15 mouse cellular contexts compared by ENCODE assay signal in the genomic region with DNA sequence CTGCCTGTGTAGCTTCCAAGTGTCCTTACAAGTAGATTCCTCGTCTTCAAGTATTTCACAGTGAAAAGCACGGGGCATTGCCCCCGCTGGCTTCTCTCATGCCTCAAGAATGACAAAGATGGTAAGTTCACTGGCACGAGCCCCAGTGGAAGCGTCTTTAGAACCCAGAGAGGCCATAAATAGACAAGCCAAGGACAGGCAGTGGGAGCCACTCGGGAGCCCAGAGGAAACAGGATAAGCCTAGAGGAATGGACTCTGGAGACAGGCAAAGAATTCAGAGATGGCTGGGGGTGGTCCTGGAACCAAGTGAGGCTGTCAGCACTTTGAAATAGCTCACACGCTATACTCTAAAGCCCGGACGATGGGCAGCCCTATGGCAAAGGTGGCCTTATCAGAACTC. TPM values are rescaled to one million over a fixed set of nuclear protein-coding genes. Genes with fewer than 3 reads are reported as not detected.
DNase-seq lines count a peak whose midpoint lies in the region; ATAC-seq and TF ChIP-seq lines count a peak whose summit lies in the region.
"Had no signal": no experiment of that assay in that cellular context is flagged by ENCODE, and none has a peak within 500 bp of the region (broad histone marks: within the 10 kb centered on the region; RNA-seq: fewer than 3 reads in every experiment).

No protein-coding gene starts in this region.

- H3K27ac ChIP-seq in liver, adult 2 months (replicated peaks; ENCODE audit: insufficient read depth, low read depth, low read length): no peak overlapping the region
- H3K27ac ChIP-seq in liver, embryonic 11.5 days (ENCODE audit: low read depth, low read length): no peak overlapping the region
- H3K27ac ChIP-seq in embryonic fibroblast, embryonic 13.5 days (ENCODE audit: insufficient read depth, low read length): peak overlapping the region; percentile 89
- H3K27ac ChIP-seq in heart, embryonic 10.5 days: peak overlapping the region; percentile 86
- peak overlapping the region; percentile 39 for H3K27ac ChIP-seq in neural tube, embryonic 15.5 days (replicated peaks)
- H3K27ac ChIP-seq in forebrain, embryonic 15.5 days (replicated peaks): no peak overlapping the region
- H3K27ac ChIP-seq: embryonic facial prominence, embryonic 12.5 days; hindbrain, embryonic 14.5 days; limb, embryonic 10.5 days had no signal

- H3K4me1 ChIP-seq in liver, adult 2 months (ENCODE audit: control insufficient read depth, insufficient read depth, low read length): peaks cover 26% of the 10 kb centered on the region
- H3K4me1 ChIP-seq in liver, embryonic 11.5 days (replicated peaks; ENCODE audit: control insufficient read depth, insufficient read depth, low read length): peaks cover 3% of the 10 kb centered on the region
- 0 out of 2 replicates have a peak, but pooled peaks cover 5% of the 10 kb centered on the region for H3K4me1 ChIP-seq in embryonic fibroblast, embryonic 13.5 days (ENCODE audit: control insufficient read depth, insufficient read depth, low read length)
- peaks cover 63% of the 10 kb centered on the region for H3K4me1 ChIP-seq in heart, embryonic 10.5 days
- H3K4me1 ChIP-seq in neural tube, embryonic 15.5 days: peaks cover 45% of the 10 kb centered on the region
- H3K4me1 ChIP-seq in forebrain, embryonic 15.5 days: peaks cover 46% of the 10 kb centered on the region

- no peak overlapping the region for H3K4me3 ChIP-seq in liver, adult 2 months (ENCODE audit: insufficient read depth, low read depth, low read length)
- no peak overlapping the region for H3K4me3 ChIP-seq in liver, embryonic 11.5 days (ENCODE audit: low read depth, low read length)
- H3K4me3 ChIP-seq in embryonic fibroblast, embryonic 13.5 days (ENCODE audit: insufficient read depth, low read length): no peak overlapping the region
- 0 out of 2 replicates have a peak overlapping the region, but pooled peaks have one; percentile 5 for H3K4me3 ChIP-seq in heart, embryonic 10.5 days
- H3K4me3 ChIP-seq in neural tube, embryonic 15.5 days (replicated peaks): no peak overlapping the region
- H3K4me3 ChIP-seq in forebrain, embryonic 15.5 days: no peak overlapping the region
- H3K4me3 ChIP-seq: embryonic facial prominence, embryonic 12.5 days; limb, embryonic 10.5 days; megakaryocyte, embryonic 14.5 days; myocyte had no signal

- H3K27me3 ChIP-seq in liver, adult 2 months (ENCODE audit: control insufficient read depth, insufficient read depth, low read length): no peaks in the 10 kb centered on the region
- no peaks in the 10 kb centered on the region for H3K27me3 ChIP-seq in liver, embryonic 11.5 days (replicated peaks; ENCODE audit: control insufficient read depth, insufficient read depth, low read length)
- no peaks in the 10 kb centered on the region for H3K27me3 ChIP-seq in heart, embryonic 10.5 days (ENCODE audit: insufficient read depth, poor library complexity, severe bottlenecking)
- H3K27me3 ChIP-seq in neural tube, embryonic 15.5 days (replicated peaks): no peaks in the 10 kb centered on the region
- no peaks in the 10 kb centered on the region for H3K27me3 ChIP-seq in forebrain, embryonic 15.5 days
- H3K27me3 ChIP-seq: embryonic facial prominence, embryonic 12.5 days had no signal

- H3K9me3 ChIP-seq in liver, embryonic 11.5 days (ENCODE audit: control insufficient read depth, low read length): no peaks in the 10 kb centered on the region
- no peaks in the 10 kb centered on the region; the same call in 1 of the 2 replicates for H3K9me3 ChIP-seq in heart, embryonic 10.5 days
- no peaks in the 10 kb centered on the region for H3K9me3 ChIP-seq in neural tube, embryonic 15.5 days (replicated peaks)
- no peaks in the 10 kb centered on the region for H3K9me3 ChIP-seq in forebrain, embryonic 15.5 days
- H3K9me3 ChIP-seq: embryonic facial prominence, embryonic 12.5 days; limb, embryonic 10.5 days had no signal

- no peak overlapping the region for H3K9ac ChIP-seq in liver, adult 2 months (ENCODE audit: low read depth, low read length)
- no peak overlapping the region for H3K9ac ChIP-seq in liver, embryonic 11.5 days (ENCODE audit: low read depth, low read length)
- no peak overlapping the region for H3K9ac ChIP-seq in neural tube, embryonic 15.5 days (replicated peaks)
- no peak overlapping the region for H3K9ac ChIP-seq in forebrain, embryonic 15.5 days (replicated peaks)
- H3K9ac ChIP-seq: embryonic facial prominence, embryonic 12.5 days; hindbrain, embryonic 14.5 days had no signal

- H3K4me2 ChIP-seq in liver, embryonic 11.5 days: no peak overlapping the region
- H3K4me2 ChIP-seq in neural tube, embryonic 15.5 days: no peak overlapping the region
- H3K4me2 ChIP-seq in forebrain, embryonic 15.5 days (replicated peaks): no peak overlapping the region
- H3K4me2 ChIP-seq: embryonic facial prominence, embryonic 12.5 days; hindbrain, embryonic 14.5 days had no signal

- no peak for ATAC-seq in liver, embryonic 11.5 days (replicated peaks; ENCODE audit: low FRiP score)
- peak; percentile 19; the same call in 1 of the 2 replicates for ATAC-seq in neural tube, embryonic 15.5 days (ENCODE audit: low FRiP score)
- ATAC-seq in forebrain, embryonic 15.5 days (replicated peaks): no peak
- ATAC-seq: forebrain, embryonic 16.5 days had no signal

- TF ChIP-seq CTCF in liver, adult 2 months (IDR thresholded peaks at IDR 0.05; ENCODE audit: low read depth, low read length): no peak
- TF ChIP-seq CTCF in embryonic fibroblast, embryonic 13.5 days (IDR thresholded peaks at IDR 0.05; ENCODE audit: borderline replicate concordance, insufficient read depth, low read length): no peak

- intact Hi-C loops in left cerebral cortex, postnatal 36 days (cut with DNase I): no loop called here

- peak; percentile 30 for DNase-seq in liver, adult 2 months (ENCODE audit: extremely low read depth, low read depth, low spot score)
- DNase-seq in liver, embryonic 11.5 days (ENCODE audit: low spot score): no peak
- DNase-seq in heart, embryonic 10.5 days (ENCODE audit: low spot score): peak; percentile 88
- no peak for DNase-seq in left cerebral cortex, postnatal 36 days (ENCODE audit: low spot score in 2 of 2)
- DNase-seq: cerebellum, adult 18-20 months; lung, adult 18-20 months had no signal

- peaks cover 27% of the 10 kb centered on the region; the same call in 1 of the 2 replicates for H3K79me2 ChIP-seq in liver, adult 2 months (ENCODE audit: control insufficient read depth, insufficient read depth, low read length)

- 86% methylated on average over 9 of the region's 9 CpGs for WGBS in liver, adult 2 months
- WGBS in liver, embryonic 11.5 days: 82% methylated on average over 9 of the region's 9 CpGs
- 28% methylated on average over 9 of the region's 9 CpGs for WGBS in heart, embryonic 10.5 days
- WGBS in neural tube, embryonic 15.5 days: 73% methylated on average over 9 of the region's 9 CpGs
- 91% methylated on average over 9 of the region's 9 CpGs for WGBS in forebrain, embryonic 15.5 days

- H3K36me3 ChIP-seq in liver, adult 2 months (ENCODE audit: control insufficient read depth, insufficient read depth, low read length): no peaks in the 10 kb centered on the region
- no peaks in the 10 kb centered on the region for H3K36me3 ChIP-seq in liver, embryonic 11.5 days (ENCODE audit: control insufficient read depth, insufficient read depth, low read length)
- H3K36me3 ChIP-seq in heart, embryonic 10.5 days: peaks cover 3% of the 10 kb centered on the region; the same call in 1 of the 2 replicates
- H3K36me3 ChIP-seq in neural tube, embryonic 15.5 days: no peaks in the 10 kb centered on the region
- H3K36me3 ChIP-seq in forebrain, embryonic 15.5 days: no peaks in the 10 kb centered on the region
- H3K36me3 ChIP-seq: embryonic facial prominence, embryonic 12.5 days; limb, embryonic 10.5 days had no signal

- TF ChIP-seq POLR2A in liver, adult 2 months (IDR thresholded peaks at IDR 0.05; ENCODE audit: extremely low read depth, insufficient read depth, low read length): no peak
- TF ChIP-seq POLR2A in embryonic fibroblast, embryonic 13.5 days (IDR thresholded peaks at IDR 0.05; ENCODE audit: low read depth, low read length): no peak

RNA-seq across cellular contexts. Expression of a gene that starts 45.8 kb away (rescaled TPM):
- total RNA-seq in liver, adult 2 months (2014; rRNA removed): 41.0 and 47.2 TPM in 2 replicates
- polyA plus RNA-seq in liver, adult 2 months (2012; rRNA removed): 10.4 and 12.0 TPM in 2 replicates
- polyA plus RNA-seq in liver, embryonic 11.5 days (2014; fragmentation: Nextera tagmentation; extraction: Ambion mirVana): 41.9 and 45.0 TPM in 2 replicates
- polyA plus RNA-seq in embryonic fibroblast, embryonic 13.5 days (2011; ENCODE audit: insufficient read length, low read depth, missing spikeins): 111 and 180 TPM in 2 replicates
- 71.2 and 98.1 TPM in 2 replicates for polyA plus RNA-seq in heart, embryonic 10.5 days (2016; fragmentation: Nextera tagmentation; extraction: Ambion mirVana)
- polyA plus RNA-seq in neural tube, embryonic 15.5 days (2015; fragmentation: Nextera tagmentation; extraction: Ambion mirVana): 94.7 and 103 TPM in 2 replicates
- 111 and 118 TPM in 2 replicates for polyA plus RNA-seq in forebrain, embryonic 15.5 days (2015; fragmentation: Nextera tagmentation; extraction: Ambion mirVana)
- 100 to 1,000 TPM; 111 to 167 TPM for total RNA-seq in left cerebral cortex, postnatal 36 days (2021)

Comparison
In these comparisons a context has a peak if more than half of its experiments do, and no peak if none do; other contexts are left out.
1. DNase-seq: peak in liver, adult 2 months (single experiment) and heart, embryonic 10.5 days (single experiment); none in liver, embryonic 11.5 days (single experiment) and left cerebral cortex, postnatal 36 days (0 of 2).
2. H3K27ac ChIP-seq: peak in embryonic fibroblast, embryonic 13.5 days (single experiment), heart, embryonic 10.5 days (single experiment) and neural tube, embryonic 15.5 days (single experiment); none in liver, adult 2 months (single experiment), liver, embryonic 11.5 days (single experiment) and forebrain, embryonic 15.5 days (single experiment).